Mouse (Mus musculus) neural tube, embryonic 12.5 days (tissue): ENCODE data around the gene Gm3676. TPM values are rescaled to one million over a fixed set of nuclear protein-coding genes. Genes with fewer than 3 reads are reported as not detected.
"Not testable (repeated sequence)": the region's sequence is repeated elsewhere in the genome, so short reads cannot be mapped to it uniquely, and the experiment has no call there.

Source experiments
- ATAC-seq: fragments of 200-750 bp; cut with Nextera tagmentation; 2 replicates; pipeline ENCODE4 v1.8.0; 2017; ENCODE audit warnings: low read depth, mild to moderate bottlenecking, moderate TSS enrichment, moderate library complexity; ENCODE audit not compliant: low FRiP score
- H3K27ac ChIP-seq: fragments of 300-500 bp; sonication (generic); 2 replicates; pipeline ENCODE4 v1.5.1; 2016
- H3K27me3 ChIP-seq: fragments of 300-500 bp; sonication (generic); replicated peaks from 2 replicates; pipeline ENCODE4 v1.6.1; 2016; ENCODE audit warnings: mild to moderate bottlenecking
- H3K36me3 ChIP-seq: fragments of 300-500 bp; sonication (generic); 2 replicates; pipeline ENCODE4 v1.6.1; 2016; ENCODE audit warnings: mild to moderate bottlenecking
- H3K4me1 ChIP-seq: fragments of 300-500 bp; sonication (generic); 2 replicates; pipeline ENCODE4 v1.6.1; 2016
- H3K4me2 ChIP-seq: fragments of 300-500 bp; sonication (generic); replicated peaks from 2 replicates; pipeline ENCODE4 v1.6.1; 2016; ENCODE audit warnings: mild to moderate bottlenecking
- H3K4me3 ChIP-seq: fragments of 300-500 bp; sonication (generic); 2 replicates; pipeline ENCODE4 v1.5.1; 2016
- H3K9ac ChIP-seq: fragments of 300-500 bp; sonication (generic); 2 replicates; pipeline ENCODE4 v1.6.1; 2016; ENCODE audit warnings: mild to moderate bottlenecking
- H3K9me3 ChIP-seq: fragments of 300-500 bp; sonication (generic); 2 replicates; pipeline ENCODE4 v1.6.1; 2016; ENCODE audit warnings: mild to moderate bottlenecking
- WGBS: fragments of 180-500 bp; shearing (Covaris S2); methylation state at CpG from one replicate; pipeline ENCODE4 v1.1.7; 2016; 5-methylcytosine and 5-hydroxymethylcytosine counted together
- polyA plus RNA-seq: library from polyadenylated mRNA; unstranded; fragments of >200 nt; fragmentation: Nextera tagmentation; extraction: Ambion mirVana; gene quantifications from 2 replicates; pipeline ENCODE4 v1.2.1, GENCODE M21; 2016

The Gm3676 gene
- not detected in 2 replicates for polyA plus RNA-seq

DNA sequence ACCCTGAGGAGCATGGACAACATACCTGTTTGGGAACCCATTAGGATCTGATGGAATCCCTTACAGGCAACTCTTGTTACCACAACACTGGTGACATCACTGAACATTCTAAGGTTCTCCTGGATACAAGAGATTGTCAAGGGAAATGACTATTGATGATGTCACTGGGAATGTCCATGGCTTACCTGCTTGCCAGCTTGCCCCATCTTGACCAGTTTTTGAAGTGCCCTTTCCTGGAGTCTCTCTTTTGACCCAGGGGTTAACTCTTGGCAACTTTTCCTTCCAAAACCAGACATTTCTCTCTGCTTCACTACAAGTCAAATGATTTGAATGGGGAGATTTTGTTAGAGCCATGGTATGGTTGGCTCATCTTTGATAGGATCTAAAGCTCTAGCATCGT, at the start of gene Gm3676:
Gm3676 (minus strand) TSS at position 101 of the 400 bp plus-strand sequence.
- H3K36me3 ChIP-seq, H3K9me3 ChIP-seq, H3K4me1 ChIP-seq, H3K4me2 ChIP-seq, H3K4me3 ChIP-seq, H3K27me3 ChIP-seq, H3K9ac ChIP-seq, H3K27ac ChIP-seq, ATAC-seq: not testable (repeated sequence)
- WGBS, result no CpG with 5 or more reads among the region's 1 CpGs

DNA sequence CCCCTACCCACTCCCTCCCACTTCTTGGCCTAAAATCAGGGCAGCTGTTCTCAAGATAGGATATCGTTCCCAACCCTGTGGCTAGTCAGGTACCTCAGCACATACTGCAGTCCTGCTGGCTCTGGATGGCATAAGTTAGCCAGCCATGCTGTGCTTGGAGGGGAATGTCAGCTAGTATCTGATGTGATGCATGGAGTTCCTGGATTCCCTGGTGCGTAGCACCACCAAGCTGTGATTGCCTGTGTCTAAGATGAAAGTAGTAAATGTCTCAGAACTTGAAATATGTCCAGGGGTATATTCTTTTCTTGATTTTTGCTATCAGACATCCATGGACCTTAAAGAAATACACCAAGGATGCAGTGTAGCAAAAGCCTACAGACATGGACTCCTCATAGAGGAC, 1.9 kb upstream of the Gm3676 start:
- not testable (repeated sequence) for H3K9me3 ChIP-seq, H3K4me3 ChIP-seq, H3K36me3 ChIP-seq, H3K4me1 ChIP-seq, H3K27me3 ChIP-seq, H3K9ac ChIP-seq, H3K4me2 ChIP-seq, ATAC-seq, H3K27ac ChIP-seq
- 93% methylated on average over 2 of the region's 2 CpGs for WGBS

DNA sequence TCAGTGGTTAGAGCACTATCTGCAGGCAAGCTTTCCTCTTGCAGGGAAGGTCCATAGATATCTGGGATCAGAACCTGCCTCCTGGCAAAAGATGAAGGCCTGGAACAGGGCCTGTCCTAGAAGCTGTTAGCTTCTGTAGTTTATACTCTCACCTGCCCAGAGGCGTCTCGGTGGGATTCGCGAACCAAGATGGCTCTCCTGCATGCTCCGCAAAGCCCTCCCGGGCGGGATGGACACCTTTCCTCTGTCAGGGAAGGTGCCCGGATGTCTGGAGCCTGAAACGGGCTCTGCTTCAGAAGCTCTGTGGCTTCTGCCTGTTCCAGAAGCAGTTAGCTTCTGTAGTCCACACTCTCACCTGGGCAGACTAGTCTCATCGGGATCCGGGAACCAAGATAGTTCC, 16.1 kb downstream of the Gm3676 start:
- H3K9me3 ChIP-seq, H3K36me3 ChIP-seq, H3K4me1 ChIP-seq, H3K27ac ChIP-seq, H3K9ac ChIP-seq, ATAC-seq, H3K4me2 ChIP-seq, H3K27me3 ChIP-seq, H3K4me3 ChIP-seq: not testable (repeated sequence)
- WGBS, result 99% methylated on average over 10 of the region's 11 CpGs

DNA sequence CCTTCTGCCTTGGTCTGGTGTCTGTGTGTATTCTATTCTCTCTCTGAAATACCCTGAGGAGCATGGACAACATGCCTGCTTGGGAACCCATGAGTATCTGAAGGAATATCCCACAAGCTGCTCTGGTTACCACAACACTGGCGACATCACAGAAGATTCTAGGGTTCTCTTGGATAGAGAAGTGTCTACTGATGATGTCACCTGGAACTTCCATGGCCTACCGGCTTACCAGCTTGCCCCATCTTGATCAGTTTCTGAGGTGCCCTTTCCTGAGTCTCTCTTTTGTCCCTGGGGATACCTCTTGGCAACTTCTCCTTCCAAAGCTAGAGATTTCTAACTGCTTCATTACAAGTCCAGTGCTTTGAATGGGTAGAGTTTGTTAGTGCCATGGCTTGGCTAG, 21.8 kb downstream of the Gm3676 start, which contains the start of gene Gm3072:
Gm3072 (minus strand) TSS at position 101 of the 400 bp plus-strand sequence.
- not testable (repeated sequence) for H3K4me3 ChIP-seq, H3K9me3 ChIP-seq, H3K27ac ChIP-seq, H3K27me3 ChIP-seq, ATAC-seq, H3K4me1 ChIP-seq, H3K4me2 ChIP-seq, H3K9ac ChIP-seq, H3K36me3 ChIP-seq
- 70% methylated on average over 1 of the region's 2 CpGs for WGBS

DNA sequence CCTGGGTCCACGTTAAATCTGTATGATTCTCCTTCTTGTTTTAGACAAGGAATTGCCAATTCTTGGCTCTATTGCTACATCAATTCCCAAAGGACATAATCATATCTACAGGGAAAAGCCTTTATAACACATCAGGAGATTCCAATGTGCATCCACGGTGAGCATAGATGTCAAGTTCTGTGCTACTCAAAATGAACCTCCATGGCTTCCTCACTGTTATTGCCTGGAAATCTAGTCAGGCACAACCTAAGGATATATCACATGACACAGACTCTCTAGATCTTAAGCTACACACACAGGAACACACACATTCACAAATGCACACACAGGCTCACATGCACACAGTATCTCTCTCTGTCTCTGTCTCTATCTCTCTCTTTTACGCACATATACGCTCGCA, 23.8 kb downstream of the Gm3676 start:
- H3K27me3 ChIP-seq, H3K9me3 ChIP-seq, ATAC-seq, H3K9ac ChIP-seq, H3K36me3 ChIP-seq, H3K27ac ChIP-seq, H3K4me1 ChIP-seq, H3K4me3 ChIP-seq, H3K4me2 ChIP-seq: not testable (repeated sequence)
- WGBS, result 88% methylated on average over 5 of the region's 5 CpGs

DNA sequence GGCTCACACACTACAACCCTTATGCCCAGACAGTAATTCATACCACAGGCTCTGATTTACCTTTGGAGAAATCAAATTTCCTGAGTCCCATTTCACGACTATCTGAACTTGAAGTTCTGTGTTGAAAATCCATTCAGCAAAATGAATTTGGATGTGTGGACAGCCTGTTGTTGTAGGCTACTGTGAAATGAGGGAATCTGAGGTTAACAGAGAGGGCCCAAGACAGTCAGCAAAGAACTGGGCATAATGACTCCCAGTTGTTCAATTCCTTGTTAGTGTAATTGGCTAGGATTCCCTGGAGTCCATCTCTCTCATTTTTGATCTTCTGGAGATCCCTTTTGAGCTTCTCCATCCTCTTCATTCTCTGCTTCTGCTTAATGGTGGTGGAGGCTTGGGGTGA, 35.6 kb downstream of the Gm3676 start:
- H3K27me3 ChIP-seq, H3K4me1 ChIP-seq, H3K9me3 ChIP-seq, H3K27ac ChIP-seq, H3K4me2 ChIP-seq, H3K4me3 ChIP-seq, H3K36me3 ChIP-seq, ATAC-seq, H3K9ac ChIP-seq: not testable (repeated sequence)
- WGBS, result 82% methylated on average over 1 of the region's 1 CpGs

DNA sequence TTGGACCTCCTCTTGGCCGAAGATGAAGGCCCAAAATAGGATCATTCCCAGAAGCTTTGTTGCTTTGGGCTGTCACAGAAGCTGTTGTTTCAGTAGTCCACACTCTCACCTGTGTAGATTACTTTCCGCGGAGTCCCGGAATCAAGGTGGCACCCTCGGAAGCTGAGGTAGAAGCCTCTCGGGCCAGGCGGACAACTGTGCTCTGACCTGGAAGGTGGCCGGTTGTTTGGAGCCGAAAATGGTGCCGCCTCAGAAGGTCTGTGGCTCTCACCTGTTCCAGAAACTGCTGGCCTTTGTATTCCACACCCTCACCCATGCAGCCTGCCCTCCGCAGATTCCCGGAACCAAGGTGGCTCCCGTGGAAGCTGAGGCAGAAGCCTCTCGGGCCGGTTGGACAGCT, 45.4 kb downstream of the Gm3676 start:
- not testable (repeated sequence) for H3K4me3 ChIP-seq, H3K9ac ChIP-seq, H3K4me2 ChIP-seq, H3K36me3 ChIP-seq, H3K4me1 ChIP-seq, H3K27ac ChIP-seq, ATAC-seq, H3K27me3 ChIP-seq, H3K9me3 ChIP-seq
- WGBS, result 93% methylated on average over 15 of the region's 15 CpGs

Other genes starting within 250 kb of the Gm3676 start
- gene Gm6482, start 238.2 kb downstream of the Gm3676 start, polyA plus RNA-seq, result not detected in 2 replicates
- gene Gm7954, start 193.0 kb downstream of the Gm3676 start, polyA plus RNA-seq, result not detected in 2 replicates
- gene Gm3486, start 157.0 kb downstream of the Gm3676 start, polyA plus RNA-seq, result not detected in 2 replicates
- gene Gm7970, start 90.9 kb downstream of the Gm3676 start, polyA plus RNA-seq, result not detected in 2 replicates
- gene 1700049E17Rik2, start 73.3 kb downstream of the Gm3676 start, polyA plus RNA-seq, result not detected in 2 replicates
- gene Gm3072, start 21.9 kb downstream of the Gm3676 start, polyA plus RNA-seq, result not detected in 2 replicates
- gene Gm8068, start 55.4 kb upstream of the Gm3676 start, polyA plus RNA-seq, result not detected in 2 replicates
- gene Gm7929, start 104.1 kb upstream of the Gm3676 start, polyA plus RNA-seq, result not detected in 2 replicates
- gene Gm47189, start 126.0 kb upstream of the Gm3676 start, polyA plus RNA-seq, result not detected in 2 replicates